In genomic region chr14:108638291-108638690, GRCm38 (mm10) we compare ENCODE assay signal across 23 mouse cellular contexts.
DNase-seq lines count a peak whose midpoint lies in the region; ATAC-seq lines count a peak whose summit lies in the region.
"Had no signal": no experiment of that assay in that cellular context is flagged by ENCODE, and none has a peak within 500 bp of the region (broad histone marks: within the 10 kb centered on the region; RNA-seq: fewer than 3 reads in every experiment).

No protein-coding gene starts in this region.

- no peak overlapping the region for H3K9ac ChIP-seq in lung, embryonic 16.5 days (ENCODE audit: low read length)
- H3K9ac ChIP-seq: embryonic facial prominence, embryonic 12.5 days; forebrain, embryonic 13.5 days; forebrain, embryonic 15.5 days; forebrain, postnatal 0 days had no signal

- no peaks in the 10 kb centered on the region for H3K27me3 ChIP-seq in lung, embryonic 16.5 days (ENCODE audit: control insufficient read depth, insufficient read depth, low read depth, low read length)
- H3K27me3 ChIP-seq: CH12.LX; embryonic facial prominence, embryonic 12.5 days; forebrain, embryonic 13.5 days; forebrain, embryonic 15.5 days had no signal

- no peak overlapping the region for H3K4me2 ChIP-seq in lung, embryonic 16.5 days (ENCODE audit: low read depth, low read length)
- H3K4me2 ChIP-seq: embryonic facial prominence, embryonic 12.5 days; forebrain, embryonic 13.5 days; forebrain, embryonic 15.5 days had no signal

- peak; percentile 23; the same call in 1 of the 2 replicates for ATAC-seq in lung, embryonic 16.5 days (ENCODE audit: low read depth)
- ATAC-seq: CD4-positive, CD25-positive, alpha-beta regulatory T cell, adult 4 months; forebrain, embryonic 13.5 days; forebrain, embryonic 15.5 days; forebrain, postnatal 0 days had no signal

- no peak for DNase-seq in lung, postnatal 4 days
- DNase-seq in 416B (ENCODE audit: low read depth) = peak; percentile 66
- DNase-seq in Muller cell, postnatal 12 days (ENCODE audit: inconsistent ontology term) = peak; percentile 57
- no peak for DNase-seq in adipocyte (ENCODE audit: low spot score)
- DNase-seq in layer of hippocampus, postnatal 10 days (ENCODE audit: low spot score in 2 of 2) = no peak
- DNase-seq: adrenal gland, adult 8-10 months; adrenal gland, postnatal 14 days; adrenal gland, postnatal 36 days; B cell, adult 2 months; cerebellum, adult 11-12 months; cerebellum, adult 2 months; cerebellum, adult 9-10 months; cerebellum, postnatal 10 days; cerebellum, postnatal 25 days; forebrain, postnatal 0 days had no signal

- WGBS in lung, embryonic 16.5 days = 71% methylated on average over 2 of the region's 2 CpGs

- H3K9me3 ChIP-seq in lung, embryonic 16.5 days (ENCODE audit: control insufficient read depth, low read length) = no peaks in the 10 kb centered on the region
- H3K9me3 ChIP-seq: embryonic facial prominence, embryonic 10.5 days; embryonic facial prominence, embryonic 12.5 days; forebrain, embryonic 13.5 days; forebrain, embryonic 15.5 days had no signal

- H3K27ac ChIP-seq in lung, embryonic 16.5 days (ENCODE audit: low read length) = no peak overlapping the region
- H3K27ac ChIP-seq: embryonic facial prominence, embryonic 10.5 days; embryonic facial prominence, embryonic 12.5 days; forebrain, embryonic 13.5 days; forebrain, embryonic 15.5 days had no signal

- no peaks in the 10 kb centered on the region for H3K36me3 ChIP-seq in lung, embryonic 16.5 days (ENCODE audit: control insufficient read depth, insufficient read depth, low read length)
- H3K36me3 ChIP-seq: embryonic facial prominence, embryonic 10.5 days; embryonic facial prominence, embryonic 12.5 days; forebrain, embryonic 15.5 days; G1E had no signal

- no peaks in the 10 kb centered on the region for H3K4me1 ChIP-seq in lung, embryonic 16.5 days (replicated peaks; ENCODE audit: control insufficient read depth, insufficient read depth, low read length)
- H3K4me1 ChIP-seq: embryonic facial prominence, embryonic 10.5 days; embryonic facial prominence, embryonic 12.5 days; forebrain, embryonic 13.5 days; forebrain, embryonic 15.5 days had no signal

- H3K4me3 ChIP-seq in lung, embryonic 16.5 days (ENCODE audit: low read length) = no peak overlapping the region
- H3K4me3 ChIP-seq: embryonic facial prominence, embryonic 10.5 days; embryonic facial prominence, embryonic 12.5 days; forebrain, embryonic 13.5 days; forebrain, embryonic 15.5 days had no signal

Comparison
In these comparisons a context has a peak if more than half of its experiments do, and no peak if none do; other contexts are left out.
1. DNase-seq: peak in 416B (single experiment) and Muller cell, postnatal 12 days (single experiment); none in lung, postnatal 4 days (0 of 2), adipocyte (single experiment) and layer of hippocampus, postnatal 10 days (0 of 2).